Mouse (Mus musculus) MN1 (cell line): ENCODE measurements around the gene Map9.
"Not testable (repeated sequence)": the region's sequence is repeated elsewhere in the genome, so short reads cannot be mapped to it uniquely, and the experiment has no call there.

ENCODE experiments used
- DNase-seq: peaks from one replicate; pipeline ENCODE4 v3.0.0-alpha.2; 2016; ENCODE audit warnings: low spot score

Map9 gene

GRCm38 (mm10) chr3:82412397-82412796 is 54.6 kb downstream of the Map9 start:
- no peak for DNase-seq

GRCm38 (mm10) chr3:82417958-82418357 is 60.1 kb downstream of the Map9 start:
- no peak for DNase-seq

GRCm38 (mm10) chr3:82435351-82435750 is 77.5 kb downstream of the Map9 start:
- DNase-seq = no peak

GRCm38 (mm10) chr3:82440976-82441375 is 83.1 kb downstream of the Map9 start:
- no peak for DNase-seq

GRCm38 (mm10) chr3:82441601-82442000 is 83.8 kb downstream of the Map9 start:
- not testable (repeated sequence) for DNase-seq
